Mouse (Mus musculus) thymus, adult 2 months (tissue): ENCODE data around the gene Sf3b5. TPM values are rescaled to one million over a fixed set of nuclear protein-coding genes. Genes with fewer than 3 reads are reported as not detected.

Source experiments
- DNase-seq: peaks from one replicate; pipeline ENCODE4 v3.0.0; 2021
- H3K27ac ChIP-seq: fragments of 200-500 bp; 2 replicates; pipeline ENCODE4 v1.5.1; 2012; ENCODE audit warnings: low read length, control low read depth; ENCODE audit not compliant: control insufficient read depth, insufficient read depth
- H3K27me3 ChIP-seq: fragments of 200-500 bp; 2 replicates; pipeline ENCODE4 v1.6.1; 2012; ENCODE audit warnings: mild to moderate bottlenecking, low read length, moderate library complexity, mixed read lengths; ENCODE audit not compliant: control insufficient read depth, insufficient read depth
- H3K36me3 ChIP-seq: fragments of 200-500 bp; 2 replicates; pipeline ENCODE4 v1.6.1; 2012; ENCODE audit warnings: mild to moderate bottlenecking, low read length, moderate library complexity; ENCODE audit not compliant: control insufficient read depth, insufficient read depth
- H3K4me1 ChIP-seq: fragments of 200-500 bp; replicated peaks from 2 replicates; pipeline ENCODE4 v1.6.1; 2012; ENCODE audit warnings: low read length; ENCODE audit not compliant: control insufficient read depth, insufficient read depth
- H3K4me3 ChIP-seq: fragments of 200-500 bp; 2 replicates; pipeline ENCODE4 v1.5.1; 2012; ENCODE audit warnings: mild to moderate bottlenecking, low read length, control low read depth, moderate library complexity; ENCODE audit not compliant: control insufficient read depth, insufficient read depth
- CTCF ChIP-seq: fragments of 200-500 bp; IDR thresholded peaks from 2 replicates; pipeline ENCODE4 v1.5.1; 2012; ENCODE audit warnings: mild to moderate bottlenecking, control low read depth, low read length, moderate library complexity, borderline replicate concordance; ENCODE audit not compliant: control insufficient read depth, poor library complexity, insufficient read depth; ENCODE audit errors: extremely low read depth
- POLR2A ChIP-seq: fragments of 200-500 bp; IDR thresholded peaks from 2 replicates; pipeline ENCODE4 v1.6.1; 2012; ENCODE audit warnings: mild to moderate bottlenecking, low read length, control low read depth, moderate library complexity; ENCODE audit not compliant: control insufficient read depth, poor library complexity, insufficient read depth; ENCODE audit errors: extremely low read depth
- WGBS: fragments of 180-500 bp; shearing (Covaris S2); methylation state at CpG from one replicate; pipeline ENCODE4 v1.1.7; 2018; 5-methylcytosine and 5-hydroxymethylcytosine counted together
- polyA plus RNA-seq: library from polyadenylated mRNA; depleted of rRNA; stranded (reverse); fragments of >200 nt; gene quantifications from 2 replicates; pipeline ENCODE4 v1.2.3, GENCODE M21; 2012

Sf3b5 gene
- polyA plus RNA-seq, 1 experiment = 51.3 TPM

GRCm38 (mm10) chr10:12977787-12978212, 27.3 kb upstream of the Sf3b5 start:
- no peaks in the 10 kb centered on the region for H3K27me3 ChIP-seq
- no peak overlapping the region for H3K4me3 ChIP-seq
- WGBS = 87% methylated on average over 9 of the region's 9 CpGs
- H3K36me3 ChIP-seq = no peaks in the 10 kb centered on the region
- no peak overlapping the region for H3K27ac ChIP-seq
- no peak for DNase-seq
- TF ChIP-seq POLR2A (no peak), CTCF (no peak)
- H3K4me1 ChIP-seq = no peaks in the 10 kb centered on the region

GRCm38 (mm10) chr10:12981071-12981470, 24.1 kb upstream of the Sf3b5 start:
- no peak for TF ChIP-seq POLR2A
- TF ChIP-seq CTCF = no peak

GRCm38 (mm10) chr10:12983516-12983915, 21.6 kb upstream of the Sf3b5 start:
- no peak for TF ChIP-seq POLR2A
- no peak for TF ChIP-seq CTCF
- no peak overlapping the region for H3K27ac ChIP-seq

More at GRCm38 (mm10) chr10:12981071-12981470, 24.1 kb upstream of the Sf3b5 start:
- Histone ChIP-seq H3K36me3 (no peaks in the 10 kb centered on the region), H3K27ac (no peak overlapping the region), H3K4me3 (no peak overlapping the region), H3K4me1 (no peaks in the 10 kb centered on the region), H3K27me3 (no peaks in the 10 kb centered on the region)
- WGBS = 92% methylated on average over 7 of the region's 7 CpGs
- DNase-seq = no peak

GRCm38 (mm10) chr10:12985028-12985427, 20.1 kb upstream of the Sf3b5 start:
- Histone ChIP-seq H3K4me3 (no peak overlapping the region), H3K36me3 (no peaks in the 10 kb centered on the region), H3K27me3 (no peaks in the 10 kb centered on the region), H3K27ac (no peak overlapping the region), H3K4me1 (no peaks in the 10 kb centered on the region)
- TF ChIP-seq POLR2A = no peak
- no peak for TF ChIP-seq CTCF
- DNase-seq = no peak
- 5% methylated on average over 3 of the region's 3 CpGs for WGBS

More at GRCm38 (mm10) chr10:12983516-12983915, 21.6 kb upstream of the Sf3b5 start:
- DNase-seq = no peak
- Histone ChIP-seq H3K36me3 (no peaks in the 10 kb centered on the region), H3K4me3 (no peak overlapping the region), H3K4me1 (no peaks in the 10 kb centered on the region), H3K27me3 (no peaks in the 10 kb centered on the region)
- WGBS = 81% methylated on average over 3 of the region's 3 CpGs

- H3K4me3 ChIP-seq = no peak overlapping the region
- WGBS = 77% methylated on average over 5 of the region's 5 CpGs
Measured at GRCm38 (mm10) chr10:12986485-12986884, 18.7 kb upstream of the Sf3b5 start.

GRCm38 (mm10) chr10:12986943-12987342, 18.2 kb upstream of the Sf3b5 start:
- WGBS = 27% methylated on average over 4 of the region's 4 CpGs
- H3K27ac ChIP-seq = no peak overlapping the region
- no peaks in the 10 kb centered on the region for H3K36me3 ChIP-seq
- H3K27me3 ChIP-seq = no peaks in the 10 kb centered on the region
- no peak for TF ChIP-seq POLR2A
- TF ChIP-seq CTCF = no peak
- no peak for DNase-seq
- no peak overlapping the region for H3K4me3 ChIP-seq
- H3K4me1 ChIP-seq = no peaks in the 10 kb centered on the region

More at GRCm38 (mm10) chr10:12986485-12986884, 18.7 kb upstream of the Sf3b5 start:
- DNase-seq = no peak
- Histone ChIP-seq H3K4me1 (no peaks in the 10 kb centered on the region), H3K27me3 (no peaks in the 10 kb centered on the region), H3K36me3 (no peaks in the 10 kb centered on the region), H3K27ac (no peak overlapping the region)
- TF ChIP-seq CTCF (no peak), POLR2A (no peak)

- no peak for TF ChIP-seq POLR2A
- no peak for TF ChIP-seq CTCF
- DNase-seq = no peak
- 64% methylated on average over 5 of the region's 5 CpGs for WGBS
- no peaks in the 10 kb centered on the region for H3K27me3 ChIP-seq
- H3K27ac ChIP-seq = no peak overlapping the region
- H3K36me3 ChIP-seq = no peaks in the 10 kb centered on the region
- H3K4me3 ChIP-seq = no peak overlapping the region
- H3K4me1 ChIP-seq = no peaks in the 10 kb centered on the region
Measured at GRCm38 (mm10) chr10:12991953-12992352, 13.2 kb upstream of the Sf3b5 start.
